8 mouse cellular contexts compared by ENCODE assay signal in the genomic region with DNA sequence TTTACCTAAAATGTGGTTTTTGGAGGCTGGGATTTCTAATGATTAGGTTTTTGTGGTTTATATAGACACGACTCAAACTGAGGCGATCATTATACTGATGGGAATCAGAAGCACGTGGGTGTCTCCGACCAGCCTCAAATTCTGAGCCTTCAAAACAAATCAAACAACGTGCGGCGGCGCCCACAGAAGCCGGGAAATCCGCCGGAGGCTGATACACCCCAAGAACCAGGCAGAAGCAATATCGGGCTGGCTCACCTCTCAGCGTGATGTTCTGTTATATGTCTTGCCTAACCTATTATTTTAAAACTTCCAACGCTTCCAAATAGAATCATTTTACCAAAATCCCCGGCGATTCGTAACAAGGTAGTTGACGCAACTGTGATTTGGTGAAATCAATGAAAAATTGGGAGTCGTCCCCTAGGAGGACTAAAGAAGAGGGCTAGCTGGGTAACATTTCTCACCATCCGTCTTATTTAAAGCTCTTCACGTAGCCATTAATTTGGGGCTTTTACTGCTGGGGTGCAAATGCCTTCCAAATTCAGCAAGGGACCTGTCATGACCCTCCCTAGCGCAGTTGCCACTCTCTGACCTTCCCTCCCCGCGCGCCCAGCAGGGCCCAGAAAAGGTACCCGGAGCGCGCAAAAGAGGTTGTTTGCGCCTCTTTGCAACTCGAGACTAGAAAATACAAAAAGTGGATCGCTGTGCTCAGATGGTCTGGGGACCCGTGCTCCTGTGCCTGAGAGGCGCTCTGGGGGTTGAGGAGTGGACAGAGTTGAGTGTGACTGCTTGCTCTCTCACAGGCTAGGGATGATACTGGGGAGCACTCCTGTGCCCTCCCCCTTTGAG. TPM values are rescaled to one million over a fixed set of nuclear protein-coding genes. Genes with fewer than 3 reads are reported as not detected.
DNase-seq lines count a peak whose midpoint lies in the region; ATAC-seq lines count a peak whose summit lies in the region.

No protein-coding gene starts in this region.

- H3K9me3 ChIP-seq in heart, embryonic 13.5 days, result no peaks in the 10 kb centered on the region
- no peaks in the 10 kb centered on the region for H3K9me3 ChIP-seq in limb, embryonic 13.5 days

- H3K27me3 ChIP-seq in heart, embryonic 13.5 days (replicated peaks), result peaks cover 79% of the 10 kb centered on the region
- H3K27me3 ChIP-seq in limb, embryonic 13.5 days, result peaks cover 72% of the 10 kb centered on the region
- H3K27me3 ChIP-seq in splenic B cell, adult 2 months (ENCODE audit: control insufficient read depth, insufficient read depth, low read length, poor library complexity, severe bottlenecking), result peaks cover 6% of the 10 kb centered on the region

- no peak for DNase-seq in frontal cortex, postnatal 25 days (ENCODE audit: low spot score in 2 of 2)
- peak; percentile 8 for DNase-seq in urinary bladder, postnatal 25 days (ENCODE audit: low spot score)
- DNase-seq in urinary bladder, postnatal 14 days (ENCODE audit: low spot score), result no peak
- DNase-seq in splenic B cell, adult 2 months (ENCODE audit: low read depth, low spot score), result peak; percentile 13
- DNase-seq in spleen, postnatal 14 days (ENCODE audit: low spot score in 2 of 2), result no peak

- H3K36me3 ChIP-seq in heart, embryonic 13.5 days, result no peaks in the 10 kb centered on the region
- no peaks in the 10 kb centered on the region for H3K36me3 ChIP-seq in limb, embryonic 13.5 days
- H3K36me3 ChIP-seq in splenic B cell, adult 2 months (ENCODE audit: control insufficient read depth, insufficient read depth, low read length, poor library complexity, severe bottlenecking), result no peaks in the 10 kb centered on the region

- peak overlapping the region; percentile 77 for H3K4me3 ChIP-seq in heart, embryonic 13.5 days
- peak overlapping the region; percentile 70 for H3K4me3 ChIP-seq in limb, embryonic 13.5 days

- no peak overlapping the region for H3K9ac ChIP-seq in heart, embryonic 13.5 days
- H3K9ac ChIP-seq in limb, embryonic 13.5 days, result peak overlapping the region; percentile 59

- 0 out of 2 replicates have a peak, but pooled peaks have one; percentile 1 for ATAC-seq in frontal cortex, adult (ENCODE audit: low TSS enrichment)
- ATAC-seq in heart, embryonic 13.5 days (ENCODE audit: extremely low read depth, insufficient number of reproducible peaks, low FRiP score, low TSS enrichment), result no peak
- ATAC-seq in limb, embryonic 13.5 days (ENCODE audit: low FRiP score, low read depth), result no peak

- under 1% methylated on average over 33 of the region's 33 CpGs for WGBS in heart, embryonic 13.5 days
- WGBS in limb, embryonic 13.5 days, result 1% methylated on average over 33 of the region's 33 CpGs

- peak overlapping the region; percentile 59 for H3K4me2 ChIP-seq in heart, embryonic 13.5 days
- H3K4me2 ChIP-seq in limb, embryonic 13.5 days (replicated peaks), result peak overlapping the region; percentile 89

- H3K4me1 ChIP-seq in heart, embryonic 13.5 days, result peaks cover 37% of the 10 kb centered on the region
- peaks cover 36% of the 10 kb centered on the region for H3K4me1 ChIP-seq in limb, embryonic 13.5 days

- no peak overlapping the region for H3K27ac ChIP-seq in heart, embryonic 13.5 days (replicated peaks)
- peak overlapping the region; percentile 12 for H3K27ac ChIP-seq in limb, embryonic 13.5 days

RNA-seq across cellular contexts. Expression of a gene that starts 39.5 kb away (rescaled TPM):
- polyA plus RNA-seq in heart, embryonic 13.5 days (2015; fragmentation: Nextera tagmentation; extraction: Ambion mirVana), result 20.5 and 21.5 TPM in 2 replicates
- 24.7 and 25.9 TPM in 2 replicates for polyA plus RNA-seq in limb, embryonic 13.5 days (2015; fragmentation: Nextera tagmentation; extraction: Ambion mirVana)

Comparison
In these comparisons a context has a peak if more than half of its experiments do, and no peak if none do; other contexts are left out.
1. DNase-seq: peak in urinary bladder, postnatal 25 days (single experiment) and splenic B cell, adult 2 months (single experiment); none in frontal cortex, postnatal 25 days (0 of 2), urinary bladder, postnatal 14 days (single experiment) and spleen, postnatal 14 days (0 of 2).